Mouse (Mus musculus) lung, postnatal 0 days (tissue): ENCODE measurements around the gene Higd1c.

ENCODE experiments used
- CTCF ChIP-seq: IDR thresholded peaks from 2 replicates; pipeline ENCODE4 v1.5.1; 2016; ENCODE audit warnings: antibody characterized with exemption, mild to moderate bottlenecking
- EP300 ChIP-seq: IDR thresholded peaks from 2 replicates; pipeline ENCODE4 v1.6.1; 2016; ENCODE audit warnings: antibody characterized with exemption, mild to moderate bottlenecking, control low read depth

- no peak for TF ChIP-seq CTCF
- TF ChIP-seq EP300: no peak
Observed at GRCm38 (mm10) chr15:100364242-100364641, at the start of gene Higd1c.
